Mouse (Mus musculus): ENCODE measurements at regions not wholly inside any gene's neighbourhood (a gene's known extent, or its start where the extent isn't known, plus 50 kb on each side); places are given as distances from the start of the nearest gene placed in this dataset.

- Histone ChIP-seq H3K4me3 (replicated peaks; ENCODE audit: low read depth, low read length) (no peak overlapping the region), H3K36me3 (ENCODE audit: insufficient read depth, low read length) (no peaks in the 10 kb centered on the region), H3K27me3 (ENCODE audit: insufficient read depth, low read length) (no peaks in the 10 kb centered on the region), H3K27ac (no peak overlapping the region), H3K9ac (ENCODE audit: low read depth, low read length) (no peak overlapping the region), H3K4me1 (replicated peaks; ENCODE audit: insufficient read depth, low read length) (no peaks in the 10 kb centered on the region), H3K4me2 (ENCODE audit: low read length) (no peak overlapping the region), H3K9me3 (replicated peaks; ENCODE audit: low read length) (no peaks in the 10 kb centered on the region)
- TF ChIP-seq CTCF (IDR thresholded peaks at IDR 0.05; ENCODE audit: low read depth): no peak
- no peak for ATAC-seq (replicated peaks; ENCODE audit: low FRiP score, low read depth)
- WGBS: 73% methylated on average over 6 of the region's 6 CpGs
- no peak for DNase-seq (ENCODE audit: low spot score)
Measured at GRCm38 (mm10) chr3:106974114-106974789, 61.7 kb upstream of the Kcna3 start.

GRCm38 (mm10) chr3:106978728-106979127 lies 57.2 kb upstream of the Kcna3 start:
- Histone ChIP-seq H3K36me3 (ENCODE audit: insufficient read depth, low read length) (no peaks in the 10 kb centered on the region), H3K9ac (ENCODE audit: low read depth, low read length) (no peak overlapping the region), H3K4me1 (replicated peaks; ENCODE audit: insufficient read depth, low read length) (no peaks in the 10 kb centered on the region), H3K27me3 (ENCODE audit: insufficient read depth, low read length) (no peaks in the 10 kb centered on the region), H3K9me3 (replicated peaks; ENCODE audit: low read length) (no peaks in the 10 kb centered on the region), H3K4me2 (ENCODE audit: low read length) (no peak overlapping the region), H3K27ac (no peak overlapping the region), H3K4me3 (replicated peaks; ENCODE audit: low read depth, low read length) (no peak overlapping the region)
- DNase-seq (ENCODE audit: low spot score): no peak
- 70% methylated on average over 6 of the region's 6 CpGs for WGBS
- TF ChIP-seq CTCF (IDR thresholded peaks at IDR 0.05; ENCODE audit: low read depth): no peak
- no peak for ATAC-seq (replicated peaks; ENCODE audit: low FRiP score, low read depth)

- H3K4me3 ChIP-seq (replicated peaks; ENCODE audit: low read depth, low read length): no peak overlapping the region
- no peak overlapping the region for H3K4me2 ChIP-seq (ENCODE audit: low read length)
- WGBS: 63% methylated on average over 3 of the region's 3 CpGs
Measured at GRCm38 (mm10) chr3:106980914-106981313, 55.1 kb upstream of the Kcna3 start.

DNA sequence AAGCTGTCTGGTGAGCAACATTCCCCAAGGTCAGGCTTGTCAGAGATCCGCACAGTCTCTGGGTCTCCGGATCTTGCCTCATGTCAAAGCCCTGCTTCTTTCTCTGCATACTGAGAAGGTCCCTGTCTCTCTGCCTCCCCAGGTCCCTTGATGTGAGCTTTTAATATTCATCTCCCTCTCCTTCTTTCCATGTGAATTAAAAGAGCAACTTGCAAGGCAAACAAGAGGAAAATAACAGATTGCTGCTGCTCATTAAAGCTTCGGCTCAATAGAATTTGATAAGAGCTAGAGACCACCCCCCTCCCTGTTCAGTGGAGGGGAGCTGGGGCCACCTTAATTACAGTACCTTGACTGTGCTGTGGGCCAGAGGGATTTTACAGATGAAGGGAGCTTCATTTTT lies 54.6 kb upstream of the Kcna3 start:
- Histone ChIP-seq H3K9ac (ENCODE audit: low read depth, low read length) (no peak overlapping the region), H3K9me3 (replicated peaks; ENCODE audit: low read length) (no peaks in the 10 kb centered on the region), H3K36me3 (ENCODE audit: insufficient read depth, low read length) (no peaks in the 10 kb centered on the region), H3K4me1 (replicated peaks; ENCODE audit: insufficient read depth, low read length) (no peaks in the 10 kb centered on the region), H3K27me3 (ENCODE audit: insufficient read depth, low read length) (no peaks in the 10 kb centered on the region), H3K4me2 (ENCODE audit: low read length) (no peak overlapping the region), H3K27ac (no peak overlapping the region), H3K4me3 (replicated peaks; ENCODE audit: low read depth, low read length) (no peak overlapping the region)
- WGBS: 60% methylated on average over 3 of the region's 3 CpGs
- DNase-seq (ENCODE audit: low spot score) (no peak), ATAC-seq (replicated peaks; ENCODE audit: low FRiP score, low read depth) (no peak)
- TF ChIP-seq CTCF (IDR thresholded peaks at IDR 0.05; ENCODE audit: low read depth): no peak

More at GRCm38 (mm10) chr3:106980914-106981313, 55.1 kb upstream of the Kcna3 start:
- ATAC-seq (replicated peaks; ENCODE audit: low FRiP score, low read depth) (no peak), DNase-seq (ENCODE audit: low spot score) (no peak)
- no peaks in the 10 kb centered on the region for H3K4me1 ChIP-seq (replicated peaks; ENCODE audit: insufficient read depth, low read length)
- TF ChIP-seq CTCF (IDR thresholded peaks at IDR 0.05; ENCODE audit: low read depth): no peak
- no peak overlapping the region for H3K27ac ChIP-seq
- no peaks in the 10 kb centered on the region for H3K9me3 ChIP-seq (replicated peaks; ENCODE audit: low read length)
- no peaks in the 10 kb centered on the region for H3K36me3 ChIP-seq (ENCODE audit: insufficient read depth, low read length)
- H3K9ac ChIP-seq (ENCODE audit: low read depth, low read length): no peak overlapping the region
- no peaks in the 10 kb centered on the region for H3K27me3 ChIP-seq (ENCODE audit: insufficient read depth, low read length)

DNA sequence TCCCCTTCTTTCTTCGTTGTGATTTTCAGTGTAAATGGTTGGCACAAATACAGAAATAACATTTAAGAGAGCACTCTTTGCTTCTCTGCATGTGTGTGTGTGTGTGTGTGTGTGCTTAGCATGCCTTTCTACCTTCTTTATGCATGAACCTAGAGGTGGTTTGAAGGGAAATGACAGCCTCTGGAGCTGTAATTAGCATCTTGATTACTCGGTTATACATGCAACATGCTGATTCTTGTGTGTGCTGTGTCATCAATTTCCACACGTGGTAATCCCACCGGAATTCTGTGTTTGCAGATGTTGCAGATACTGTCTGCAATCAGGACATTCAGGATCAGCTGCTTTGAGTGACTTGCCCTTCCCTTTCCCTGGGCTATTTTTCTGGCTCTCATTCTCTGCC lies 51.7 kb upstream of the Kcna3 start:
- no peak overlapping the region for H3K4me3 ChIP-seq (replicated peaks; ENCODE audit: low read depth, low read length)
- H3K9ac ChIP-seq (ENCODE audit: low read depth, low read length): no peak overlapping the region
- H3K4me1 ChIP-seq (replicated peaks; ENCODE audit: insufficient read depth, low read length): no peaks in the 10 kb centered on the region
- no peak for TF ChIP-seq CTCF (IDR thresholded peaks at IDR 0.05; ENCODE audit: low read depth)
- DNase-seq (ENCODE audit: low spot score) (no peak), ATAC-seq (replicated peaks; ENCODE audit: low FRiP score, low read depth) (no peak)
- H3K27me3 ChIP-seq (ENCODE audit: insufficient read depth, low read length): no peaks in the 10 kb centered on the region
- WGBS: 70% methylated on average over 4 of the region's 4 CpGs
- no peak overlapping the region for H3K27ac ChIP-seq
- H3K9me3 ChIP-seq (replicated peaks; ENCODE audit: low read length): no peaks in the 10 kb centered on the region
- H3K36me3 ChIP-seq (ENCODE audit: insufficient read depth, low read length): no peaks in the 10 kb centered on the region
- H3K4me2 ChIP-seq (ENCODE audit: low read length): no peak overlapping the region
